Mouse (Mus musculus): ENCODE measurements around the gene Mmel1.

Gene Mmel1

DNA sequence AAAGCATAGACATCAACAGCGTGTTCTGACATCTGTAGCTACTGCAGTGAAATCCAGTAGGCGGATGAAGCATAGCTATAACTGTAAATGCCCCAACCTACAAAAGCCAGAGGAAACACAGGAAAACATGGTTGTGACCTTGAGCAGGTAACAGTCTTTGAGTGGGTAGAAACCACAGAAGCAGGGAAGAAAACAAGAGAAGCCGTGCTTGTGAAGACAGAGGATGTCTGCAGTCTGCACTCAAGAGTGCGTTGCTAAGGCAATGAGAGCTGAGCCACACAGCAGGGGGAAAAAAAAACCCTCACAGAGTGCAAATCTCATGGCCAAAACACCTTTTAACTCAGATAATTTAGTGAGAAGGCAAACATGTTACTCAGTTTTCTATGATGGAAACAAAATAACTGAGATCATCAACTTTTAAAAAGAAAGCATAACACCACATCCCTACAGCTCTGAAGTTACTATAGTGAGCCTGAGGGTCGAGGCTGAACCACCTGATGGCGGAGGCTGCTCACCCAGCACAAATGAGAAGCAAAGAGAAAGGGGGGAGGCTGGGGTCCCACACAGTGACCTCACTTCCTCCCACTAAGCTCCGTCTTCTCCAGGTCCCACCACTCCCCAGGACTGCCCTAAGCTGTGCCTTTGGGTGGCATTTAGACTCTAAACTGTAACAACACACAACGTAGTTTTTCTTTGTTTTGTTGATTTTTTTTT, 67.3 kb downstream of the Mmel1 start:
- no peak for DNase-seq (ENCODE audit: low spot score)

- DNase-seq (ENCODE audit: low spot score), result no peak
These were observed 68.4 kb downstream of the Mmel1 start for GRCm38 (mm10) chr4:154937746-154938145.

DNA sequence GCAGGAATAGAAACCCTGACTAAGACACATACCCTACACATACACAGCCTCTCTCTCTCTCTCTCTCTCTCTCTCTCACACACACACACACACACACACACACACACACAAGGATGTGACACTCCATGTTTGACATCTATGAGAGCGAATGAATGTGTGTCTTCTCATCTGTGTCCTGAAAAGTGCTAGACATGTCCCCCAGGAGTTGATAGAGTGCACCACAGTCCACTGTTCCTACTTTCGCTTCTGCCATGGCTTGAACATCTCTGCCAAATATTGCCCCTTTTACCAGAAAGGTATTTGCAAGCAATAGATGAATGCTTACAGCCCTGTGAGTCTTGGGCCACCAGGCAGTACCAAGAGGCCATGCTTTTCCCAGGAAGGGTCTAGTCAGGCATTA, 70.8 kb downstream of the Mmel1 start:
- no peak for DNase-seq (ENCODE audit: low spot score)

DNA sequence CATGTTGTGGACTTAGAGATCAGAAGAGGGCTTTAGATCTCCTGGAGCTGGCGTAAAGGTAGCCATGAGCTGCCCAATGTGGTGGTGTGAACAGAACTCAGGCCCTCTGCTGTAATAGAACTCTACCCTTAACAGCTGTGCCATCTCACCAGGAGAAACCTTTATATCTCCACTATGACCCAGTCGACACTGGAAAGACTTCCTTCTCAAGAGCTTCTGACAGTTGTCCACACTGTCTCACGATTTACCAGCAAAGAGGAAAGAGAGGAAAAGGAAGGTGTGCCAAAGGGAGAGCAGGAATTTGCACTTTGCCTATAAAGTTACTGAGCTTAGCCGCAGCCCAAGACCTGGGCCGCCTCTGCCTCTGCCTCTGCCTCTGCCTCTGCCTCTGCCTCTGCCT, 72.4 kb downstream of the Mmel1 start:
- no peak for DNase-seq (ENCODE audit: low spot score)

GRCm38 (mm10) chr4:154942632-154943322, 73.4 kb downstream of the Mmel1 start:
- no peak for DNase-seq (ENCODE audit: low spot score)

- DNase-seq (ENCODE audit: low spot score), result no peak
These were observed 74.1 kb downstream of the Mmel1 start for GRCm38 (mm10) chr4:154943323-154944039.

DNA sequence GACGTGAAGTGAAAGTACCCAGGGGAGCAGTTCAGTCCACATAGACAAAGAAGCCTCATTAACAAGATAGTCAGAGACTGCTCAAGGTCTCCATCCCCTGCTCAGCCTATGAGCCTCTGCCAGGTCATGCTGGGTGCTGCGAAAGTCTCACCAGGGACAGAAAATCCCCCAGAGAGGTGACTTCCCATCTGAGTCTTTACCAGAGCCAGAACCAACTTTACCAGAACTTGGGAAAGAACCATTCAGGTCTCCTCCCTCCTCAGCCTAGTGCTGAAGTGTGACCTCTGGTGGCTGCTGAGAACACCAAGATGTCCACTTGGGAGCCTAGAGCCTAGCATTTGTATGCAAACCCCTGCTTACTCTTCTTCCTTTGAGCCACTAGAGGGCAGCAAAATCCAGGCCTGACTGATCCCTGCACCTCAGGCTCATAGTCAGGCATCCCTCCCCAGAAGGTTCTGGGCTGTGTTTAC, 74.8 kb downstream of the Mmel1 start:
- peak; percentile 77 for DNase-seq (ENCODE audit: low spot score)

Measured in testis, postnatal 10 days (tissue).